Mouse (Mus musculus) layer of hippocampus, postnatal 36 days (tissue): ENCODE results near the gene Usp48. TPM values are rescaled to one million over a fixed set of nuclear protein-coding genes. Genes with fewer than 3 reads are reported as not detected.
A peak's percentile ranks its signal among the peaks of the same experiment; 100 is the strongest.

Source experiments
- DNase-seq, 2 experiments: peaks; one replicate each; pipeline ENCODE4 v3.0.0; 2022
- total RNA-seq, 2 experiments: library from RNA; stranded (reverse); gene quantifications; 2 replicates each; pipeline ENCODE4 v1.2.3; 2021

The Usp48 gene
- total RNA-seq, 2 experiments from 2014 or later: 128 to 141 TPM

- no peak for DNase-seq
Observed at GRCm38 (mm10) chr4:137687234-137687825, 93.8 kb downstream of the Usp48 start.

DNA sequence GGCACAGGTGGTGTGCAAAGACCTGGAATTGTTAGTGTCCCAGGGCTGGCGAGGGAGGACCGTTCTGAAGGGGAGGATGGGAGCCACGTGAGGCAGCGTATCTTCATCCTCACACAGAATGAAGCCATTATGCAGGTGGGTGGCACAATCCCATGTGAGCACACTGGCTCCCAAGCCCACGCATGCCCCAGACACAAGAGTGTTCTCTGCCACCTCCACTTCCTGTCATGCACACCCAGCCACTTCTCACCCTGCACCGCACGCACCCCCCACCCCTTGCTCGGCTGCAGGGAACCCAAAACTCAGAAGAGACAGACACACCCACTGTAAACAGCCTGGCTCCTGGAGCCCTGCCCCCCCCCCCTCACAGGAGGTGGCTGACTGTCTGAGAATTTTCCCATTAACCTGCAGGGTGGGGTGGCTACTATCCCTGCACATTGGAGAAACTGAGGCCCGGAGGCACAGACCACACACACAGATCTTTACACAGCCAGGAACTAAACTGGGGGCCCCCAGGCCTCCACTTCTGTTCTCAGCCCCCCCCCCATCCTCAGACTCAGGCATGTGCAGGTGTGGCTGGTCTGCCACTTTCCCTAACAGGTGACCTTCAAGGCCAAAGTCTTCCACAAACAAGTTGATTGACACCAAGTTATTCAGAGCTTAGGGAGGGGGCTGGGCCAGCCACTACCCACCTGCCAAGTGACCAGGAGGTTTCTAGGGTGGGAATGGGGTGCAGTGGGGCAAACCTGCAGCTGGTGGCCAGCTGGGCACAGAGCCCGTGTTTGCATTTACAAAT, 98.8 kb downstream of the Usp48 start:
- DNase-seq: no peak

DNA sequence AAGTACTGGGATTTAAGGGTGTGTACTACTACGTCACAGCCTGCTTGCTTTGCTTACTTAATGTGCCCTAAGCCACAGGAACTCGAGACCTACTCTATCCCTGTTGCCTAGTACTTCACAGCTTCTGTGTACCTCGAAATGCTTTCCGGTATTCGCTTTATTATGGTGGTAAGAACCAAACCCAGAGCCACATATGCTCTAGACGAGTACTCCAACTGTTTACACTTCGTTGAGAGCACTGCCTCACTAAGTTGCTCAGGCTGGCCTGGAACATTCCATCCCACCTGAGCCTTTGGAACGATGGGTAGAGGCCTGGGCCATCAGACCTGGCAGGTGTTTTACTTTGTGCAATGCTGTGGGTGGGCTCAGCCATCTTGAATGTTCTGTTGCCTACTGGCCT, 101.7 kb downstream of the Usp48 start:
- DNase-seq: no peak

GRCm38 (mm10) chr4:137695900-137696299, 102.3 kb downstream of the Usp48 start:
- DNase-seq: no peak

DNA sequence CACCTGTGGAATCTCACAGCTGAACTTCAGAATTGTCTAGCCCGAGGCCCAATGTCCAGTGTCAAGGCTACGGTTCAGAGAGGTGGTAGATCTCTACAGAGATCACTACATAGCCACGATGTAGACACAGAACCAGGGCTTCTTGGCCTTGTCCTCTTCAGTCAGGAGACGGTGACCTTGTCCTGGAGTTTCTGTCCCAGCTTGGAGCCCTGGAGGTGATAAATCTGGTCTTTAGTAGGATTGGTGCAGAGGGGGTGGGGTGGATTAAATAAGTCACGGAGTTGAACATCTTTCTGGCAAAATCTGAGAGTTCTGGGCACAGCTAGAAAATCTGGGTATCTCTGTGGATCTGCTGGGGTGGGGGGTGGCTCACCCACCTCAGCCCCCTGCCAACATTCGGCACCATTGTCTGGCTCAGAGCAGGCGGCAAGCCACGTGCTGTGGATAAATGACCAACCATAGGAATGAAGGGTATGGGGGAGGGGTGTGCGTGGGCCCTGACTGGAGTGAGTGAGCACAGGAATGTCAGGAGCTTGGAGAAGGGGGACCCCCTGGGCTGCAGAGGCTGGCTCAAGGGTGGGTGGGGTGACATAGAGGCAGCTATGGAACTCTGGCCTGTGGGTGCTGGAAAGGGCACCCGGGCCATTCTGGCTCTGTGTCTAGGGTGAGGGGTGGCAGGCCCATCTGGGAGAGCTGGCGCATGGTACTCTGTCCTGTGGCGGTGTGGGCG, 103.8 kb downstream of the Usp48 start:
- DNase-seq: no peak

DNA sequence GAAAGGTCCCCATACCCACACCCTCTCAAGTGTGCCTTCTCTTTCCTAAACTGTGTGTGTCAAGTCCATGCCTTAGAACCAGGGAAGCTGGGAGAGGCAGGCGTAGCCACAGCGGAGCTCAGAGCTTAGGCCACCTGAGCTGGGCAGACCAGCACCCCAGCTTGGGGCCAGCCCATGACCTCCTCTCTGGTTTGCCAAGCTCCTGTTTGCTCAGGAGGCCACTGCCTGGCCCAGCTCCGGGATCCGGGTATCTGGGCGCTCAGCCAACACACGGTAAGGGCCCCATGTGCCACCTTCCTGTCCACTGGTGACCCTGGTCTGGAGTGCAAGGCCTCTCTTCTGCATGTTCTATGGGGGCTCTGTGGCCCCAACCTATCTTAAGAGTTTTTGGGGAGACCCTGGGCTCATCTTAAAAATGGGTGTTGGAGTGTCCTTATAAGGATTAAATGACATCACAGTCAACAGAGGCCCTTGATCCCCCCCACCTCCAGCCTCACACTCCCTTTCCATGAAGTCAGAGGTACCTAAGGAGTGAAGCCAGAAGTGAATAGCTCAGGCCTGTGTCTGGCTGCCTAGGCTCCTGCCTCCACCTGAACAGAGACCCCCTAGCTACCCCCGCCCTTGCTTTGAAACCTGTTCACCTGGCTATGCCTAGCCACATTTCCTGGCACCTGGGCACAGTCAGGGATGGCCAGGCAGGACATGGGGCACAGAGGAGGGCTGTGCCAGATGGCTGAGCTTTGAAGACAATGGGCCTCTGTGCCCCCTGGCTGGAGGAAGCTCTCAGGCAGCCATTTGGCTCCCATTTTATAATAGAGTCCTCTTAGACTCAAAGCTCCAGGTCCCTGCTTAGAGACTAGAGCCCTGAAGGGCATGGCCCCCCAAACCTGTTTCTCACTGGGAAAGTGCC, 104.8 kb downstream of the Usp48 start:
- no peak for DNase-seq

GRCm38 (mm10) chr4:137699264-137700211, 106.0 kb downstream of the Usp48 start:
- DNase-seq: no peak

GRCm38 (mm10) chr4:137700960-137701359, 107.4 kb downstream of the Usp48 start:
- no peak for DNase-seq

GRCm38 (mm10) chr4:137703077-137703476, 109.5 kb downstream of the Usp48 start:
- no peak for DNase-seq

- no peak for DNase-seq
Observed at GRCm38 (mm10) chr4:137704561-137704960, 111.0 kb downstream of the Usp48 start.

- no peak for DNase-seq
Observed at GRCm38 (mm10) chr4:137705379-137705778, 111.8 kb downstream of the Usp48 start.

DNA sequence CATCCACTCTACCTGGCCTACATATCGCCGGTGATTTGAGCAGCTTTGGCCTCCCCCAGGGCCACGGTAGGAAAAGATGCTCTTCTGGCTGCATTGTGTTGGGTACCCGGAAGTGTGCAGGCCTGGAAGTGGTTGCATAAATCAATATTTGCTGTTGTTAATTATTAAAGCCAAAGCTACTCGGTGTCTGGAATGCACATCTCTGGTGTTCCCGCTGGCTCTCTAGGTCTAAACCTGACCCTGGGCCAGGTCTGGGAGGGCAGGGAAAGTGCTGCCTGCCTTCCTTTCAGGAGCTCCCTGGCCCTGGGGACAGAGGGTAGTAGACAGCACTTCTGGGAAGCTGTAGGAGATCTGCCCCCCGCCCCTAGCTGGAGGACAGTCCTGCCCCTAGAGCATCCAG, 113.0 kb downstream of the Usp48 start:
- DNase-seq: no peak

DNA sequence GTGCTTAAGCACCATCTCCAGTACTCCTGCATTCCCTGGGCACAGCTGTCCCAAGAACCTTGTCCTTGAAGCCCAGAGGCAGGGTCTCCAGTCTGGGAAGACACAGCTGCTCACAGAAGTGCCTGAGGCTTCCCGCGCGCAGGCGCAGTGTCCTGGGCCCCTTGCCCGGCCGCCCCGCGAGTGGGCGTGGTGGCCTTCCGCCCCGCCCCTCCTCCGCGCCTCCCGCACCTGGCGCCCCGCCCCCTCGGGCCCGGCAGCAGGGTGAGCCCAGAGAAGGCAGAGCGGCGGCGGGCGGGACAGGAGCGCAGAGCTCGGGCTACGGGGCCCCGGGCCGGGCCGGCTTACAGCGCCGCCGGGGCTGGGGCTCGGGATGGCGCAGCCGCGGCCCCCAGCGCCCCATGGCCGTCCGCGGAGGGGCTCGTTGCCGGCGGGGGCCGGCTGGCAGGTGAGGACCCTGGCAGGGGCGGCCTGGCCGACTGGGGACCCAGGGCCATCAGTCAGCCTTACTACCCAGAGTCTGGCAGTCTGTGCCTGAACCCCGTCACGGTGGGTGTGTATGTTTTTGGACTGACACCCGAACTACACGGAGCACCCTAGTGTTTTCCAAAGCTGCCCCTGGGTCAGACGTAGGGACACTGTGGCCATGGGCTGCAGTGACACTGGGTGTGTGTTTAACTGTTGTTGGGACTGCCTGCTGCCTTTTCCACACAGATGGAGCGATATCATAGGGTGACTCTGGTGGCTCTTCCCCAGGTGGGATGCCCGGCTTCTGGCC, 113.8 kb downstream of the Usp48 start:
- peak; percentile 62 to 73 for DNase-seq

Other genes starting within 250 kb of the Usp48 start
- gene Cdc42, start 236.0 kb upstream of the Usp48 start, total RNA-seq: 100 to 1,000 TPM; 302 to 334 TPM
- not detected for gene Cela3a, start 184.0 kb upstream of the Usp48 start, total RNA-seq
- gene Cela3b, start 163.2 kb upstream of the Usp48 start, total RNA-seq: not detected
- gene 1700013G24Rik, start 140.5 kb upstream of the Usp48 start, total RNA-seq: not detected
- gene Hspg2, start 125.0 kb upstream of the Usp48 start, total RNA-seq: 1 to 10 TPM; 6.4 to 7.3 TPM
- gene Ldlrad2, start 19.2 kb upstream of the Usp48 start, total RNA-seq: not detected
- gene Rap1gap, start 71.0 kb downstream of the Usp48 start, total RNA-seq: 100 to 1,000 TPM; 273 to 281 TPM
- gene Alpl, start 202.6 kb downstream of the Usp48 start, total RNA-seq: 1 to 10 TPM; 6.0 to 8.1 TPM